Mouse (Mus musculus) testis, adult 2 months (tissue): Measurements from ENCODE around the gene Atp1b3.

Experiments
- CTCF ChIP-seq: fragments of 200-500 bp; IDR thresholded peaks from 2 replicates; pipeline ENCODE4 v1.5.1; 2012; ENCODE audit warnings: low read depth, mild to moderate bottlenecking, inconsistent platforms, low read length, moderate library complexity; ENCODE audit not compliant: control insufficient read depth, insufficient read depth, insufficient replicate concordance
- POLR2A ChIP-seq: fragments of 200-500 bp; IDR thresholded peaks from 2 replicates; pipeline ENCODE4 v1.6.1; 2012; ENCODE audit warnings: low read depth, mild to moderate bottlenecking, inconsistent platforms, low read length, moderate library complexity; ENCODE audit not compliant: control insufficient read depth

GRCm38 (mm10) chr9:96404312-96404711 lies 40.1 kb upstream of the Atp1b3 start:
- no peak for TF ChIP-seq CTCF
- TF ChIP-seq POLR2A: no peak
